ENCODE assay signal across 8 mouse cellular contexts in genomic region chr7:45924429-45924816, GRCm38 (mm10). TPM values are rescaled to one million over a fixed set of nuclear protein-coding genes. Genes with fewer than 3 reads are reported as not detected.
DNase-seq lines count a peak whose midpoint lies in the region; ATAC-seq and TF ChIP-seq lines count a peak whose summit lies in the region.

No protein-coding gene starts in this region.

- H3K27ac ChIP-seq in forebrain, embryonic 12.5 days: no peak overlapping the region
- H3K27ac ChIP-seq in kidney, embryonic 15.5 days: peak overlapping the region; percentile 98
- peak overlapping the region; percentile 94; the same call in 1 of the 2 replicates for H3K27ac ChIP-seq in stomach, embryonic 15.5 days
- no peak overlapping the region for H3K27ac ChIP-seq in cerebellum, adult 2 months (ENCODE audit: insufficient read depth, low read length)

- no peak for ATAC-seq in forebrain, embryonic 12.5 days (ENCODE audit: low FRiP score)
- no peak; the same call in 1 of the 2 replicates for ATAC-seq in kidney, embryonic 15.5 days (replicated peaks; ENCODE audit: low FRiP score)
- no peak for ATAC-seq in stomach, embryonic 15.5 days (ENCODE audit: insufficient read depth, low FRiP score, low read depth)

- H3K4me2 ChIP-seq in forebrain, embryonic 12.5 days: peak overlapping the region; percentile 58
- H3K4me2 ChIP-seq in kidney, embryonic 15.5 days: peak overlapping the region; percentile 73
- peak overlapping the region; percentile 64 for H3K4me2 ChIP-seq in stomach, embryonic 15.5 days

- no peak for TF ChIP-seq POLR2A in cerebellum, adult 2 months (IDR thresholded peaks at IDR 0.05; ENCODE audit: borderline replicate concordance, insufficient read depth, low read length)

- H3K4me1 ChIP-seq in forebrain, embryonic 12.5 days: peaks cover 11% of the 10 kb centered on the region
- H3K4me1 ChIP-seq in kidney, embryonic 15.5 days: peaks cover 58% of the 10 kb centered on the region
- peaks cover 32% of the 10 kb centered on the region for H3K4me1 ChIP-seq in stomach, embryonic 15.5 days
- H3K4me1 ChIP-seq in cerebellum, adult 2 months (ENCODE audit: control insufficient read depth, insufficient read depth, low read length): 0 out of 2 replicates have a peak, but pooled peaks cover 3% of the 10 kb centered on the region

- WGBS in forebrain, embryonic 12.5 days: 14% methylated on average over 14 of the region's 14 CpGs
- 10% methylated on average over 14 of the region's 14 CpGs for WGBS in kidney, embryonic 15.5 days
- 28% methylated on average over 14 of the region's 14 CpGs for WGBS in stomach, embryonic 15.5 days
- WGBS in cerebellum, adult 2 months: 38% methylated on average over 14 of the region's 14 CpGs

- peak; percentile 18 for DNase-seq in layer of hippocampus, adult 11-12 months (ENCODE audit: low spot score)
- DNase-seq in layer of hippocampus, adult 9-11 months: no peak
- DNase-seq in lung, postnatal 10 days: peak; percentile 46
- DNase-seq in cerebellum, adult 2 months: no peak
- DNase-seq in layer of hippocampus, adult 9-10 months (ENCODE audit: low spot score): no peak

- H3K36me3 ChIP-seq in forebrain, embryonic 12.5 days (replicated peaks): no peaks in the 10 kb centered on the region
- H3K36me3 ChIP-seq in kidney, embryonic 15.5 days: no peaks in the 10 kb centered on the region
- H3K36me3 ChIP-seq in stomach, embryonic 15.5 days: no peaks in the 10 kb centered on the region

- peak overlapping the region; percentile 41 for H3K4me3 ChIP-seq in forebrain, embryonic 12.5 days (replicated peaks)
- H3K4me3 ChIP-seq in kidney, embryonic 15.5 days (replicated peaks): peak overlapping the region; percentile 50
- peak overlapping the region; percentile 47 for H3K4me3 ChIP-seq in stomach, embryonic 15.5 days (replicated peaks)
- no peak overlapping the region for H3K4me3 ChIP-seq in cerebellum, adult 2 months (replicated peaks; ENCODE audit: insufficient read depth, low read depth, low read length)

- H3K9me3 ChIP-seq in forebrain, embryonic 12.5 days: no peaks in the 10 kb centered on the region
- no peaks in the 10 kb centered on the region for H3K9me3 ChIP-seq in kidney, embryonic 15.5 days (replicated peaks)
- H3K9me3 ChIP-seq in stomach, embryonic 15.5 days: no peaks in the 10 kb centered on the region

- no peak overlapping the region for H3K9ac ChIP-seq in forebrain, embryonic 12.5 days
- H3K9ac ChIP-seq in kidney, embryonic 15.5 days: peak overlapping the region; percentile 40
- no peak overlapping the region for H3K9ac ChIP-seq in stomach, embryonic 15.5 days

- H3K27me3 ChIP-seq in forebrain, embryonic 12.5 days: peaks cover 33% of the 10 kb centered on the region
- H3K27me3 ChIP-seq in kidney, embryonic 15.5 days: no peaks in the 10 kb centered on the region
- no peaks in the 10 kb centered on the region for H3K27me3 ChIP-seq in stomach, embryonic 15.5 days (replicated peaks)
- H3K27me3 ChIP-seq in cerebellum, adult 2 months (ENCODE audit: control insufficient read depth, insufficient read depth, low read length): no peaks in the 10 kb centered on the region

- no peak for TF ChIP-seq CTCF in cerebellum, adult 2 months (IDR thresholded peaks at IDR 0.05; ENCODE audit: borderline replicate concordance, insufficient read depth, low read depth, low read length)

RNA-seq across cellular contexts. Expression of gene Ccdc114, which starts 0.6 kb away (rescaled TPM):
- 2.7 and 4.7 TPM in 2 replicates for polyA plus RNA-seq in forebrain, embryonic 12.5 days (2016; fragmentation: Nextera tagmentation; extraction: Ambion mirVana)
- polyA plus RNA-seq in kidney, embryonic 15.5 days (2015; fragmentation: Nextera tagmentation; extraction: Ambion mirVana): 10.8 and 12.2 TPM in 2 replicates
- 3.6 and 4.5 TPM in 2 replicates for polyA plus RNA-seq in stomach, embryonic 15.5 days (2015; fragmentation: Nextera tagmentation; extraction: Ambion mirVana)
- 3.4 and 5.1 TPM in 2 replicates for polyA plus RNA-seq in cerebellum, adult 2 months (2012; rRNA removed)

RNA-seq across cellular contexts. Expression of gene Emp3, which starts 3.2 kb away (rescaled TPM):
- polyA plus RNA-seq in forebrain, embryonic 12.5 days (2016; fragmentation: Nextera tagmentation; extraction: Ambion mirVana): 19.9 and 20.5 TPM in 2 replicates
- polyA plus RNA-seq in kidney, embryonic 15.5 days (2015; fragmentation: Nextera tagmentation; extraction: Ambion mirVana): 164 and 194 TPM in 2 replicates
- polyA plus RNA-seq in stomach, embryonic 15.5 days (2015; fragmentation: Nextera tagmentation; extraction: Ambion mirVana): 195 and 238 TPM in 2 replicates
- 5.4 and 6.5 TPM in 2 replicates for polyA plus RNA-seq in cerebellum, adult 2 months (2012; rRNA removed)

RNA-seq across cellular contexts. Expression of gene Tmem143, which starts 27.7 kb away (rescaled TPM):
- polyA plus RNA-seq in forebrain, embryonic 12.5 days (2016; fragmentation: Nextera tagmentation; extraction: Ambion mirVana): 3.3 and 3.9 TPM in 2 replicates
- polyA plus RNA-seq in kidney, embryonic 15.5 days (2015; fragmentation: Nextera tagmentation; extraction: Ambion mirVana): 6.2 and 6.5 TPM in 2 replicates
- 5.8 and 6.8 TPM in 2 replicates for polyA plus RNA-seq in stomach, embryonic 15.5 days (2015; fragmentation: Nextera tagmentation; extraction: Ambion mirVana)
- polyA plus RNA-seq in cerebellum, adult 2 months (2012; rRNA removed): 42.0 and 46.5 TPM in 2 replicates

RNA-seq across cellular contexts. Expression of gene Syngr4, which starts 27.9 kb away (rescaled TPM):
- polyA plus RNA-seq in forebrain, embryonic 12.5 days (2016; fragmentation: Nextera tagmentation; extraction: Ambion mirVana): 0.63 and 0.88 TPM in 2 replicates
- polyA plus RNA-seq in kidney, embryonic 15.5 days (2015; fragmentation: Nextera tagmentation; extraction: Ambion mirVana): 0.93 and 1.1 TPM in 2 replicates
- 0.80 and 1.1 TPM in 2 replicates for polyA plus RNA-seq in stomach, embryonic 15.5 days (2015; fragmentation: Nextera tagmentation; extraction: Ambion mirVana)
- not detected in 2 replicates for polyA plus RNA-seq in cerebellum, adult 2 months (2012; rRNA removed)

RNA-seq across cellular contexts. Expression of gene Grin2d, which starts 46.2 kb away (rescaled TPM):
- 0.33 and 0.47 TPM in 2 replicates for polyA plus RNA-seq in forebrain, embryonic 12.5 days (2016; fragmentation: Nextera tagmentation; extraction: Ambion mirVana)
- polyA plus RNA-seq in kidney, embryonic 15.5 days (2015; fragmentation: Nextera tagmentation; extraction: Ambion mirVana): 0.42 and 0.47 TPM in 2 replicates
- 0.64 and 0.67 TPM in 2 replicates for polyA plus RNA-seq in stomach, embryonic 15.5 days (2015; fragmentation: Nextera tagmentation; extraction: Ambion mirVana)
- 14.9 and 16.4 TPM in 2 replicates for polyA plus RNA-seq in cerebellum, adult 2 months (2012; rRNA removed)

Comparison
In these comparisons a context has a peak if more than half of its experiments do, and no peak if none do; other contexts are left out.
1. DNase-seq: peak in layer of hippocampus, adult 11-12 months (single experiment) and lung, postnatal 10 days (single experiment); none in layer of hippocampus, adult 9-11 months (single experiment), cerebellum, adult 2 months (0 of 2) and layer of hippocampus, adult 9-10 months (single experiment).
2. H3K27ac ChIP-seq: peak in kidney, embryonic 15.5 days (single experiment) and stomach, embryonic 15.5 days (single experiment); none in forebrain, embryonic 12.5 days (single experiment) and cerebellum, adult 2 months (single experiment).
3. Peak in every context shown above with its lines, with median percentiles within 50 percentile points of each other: H3K4me2 ChIP-seq.